Mouse (Mus musculus) right cerebral cortex, postnatal 25 days (tissue): ENCODE data around the gene Zbtb6.

Experiments
- DNase-seq: peaks from one replicate; pipeline ENCODE4 v3.0.0; 2022

Zbtb6 gene

DNA sequence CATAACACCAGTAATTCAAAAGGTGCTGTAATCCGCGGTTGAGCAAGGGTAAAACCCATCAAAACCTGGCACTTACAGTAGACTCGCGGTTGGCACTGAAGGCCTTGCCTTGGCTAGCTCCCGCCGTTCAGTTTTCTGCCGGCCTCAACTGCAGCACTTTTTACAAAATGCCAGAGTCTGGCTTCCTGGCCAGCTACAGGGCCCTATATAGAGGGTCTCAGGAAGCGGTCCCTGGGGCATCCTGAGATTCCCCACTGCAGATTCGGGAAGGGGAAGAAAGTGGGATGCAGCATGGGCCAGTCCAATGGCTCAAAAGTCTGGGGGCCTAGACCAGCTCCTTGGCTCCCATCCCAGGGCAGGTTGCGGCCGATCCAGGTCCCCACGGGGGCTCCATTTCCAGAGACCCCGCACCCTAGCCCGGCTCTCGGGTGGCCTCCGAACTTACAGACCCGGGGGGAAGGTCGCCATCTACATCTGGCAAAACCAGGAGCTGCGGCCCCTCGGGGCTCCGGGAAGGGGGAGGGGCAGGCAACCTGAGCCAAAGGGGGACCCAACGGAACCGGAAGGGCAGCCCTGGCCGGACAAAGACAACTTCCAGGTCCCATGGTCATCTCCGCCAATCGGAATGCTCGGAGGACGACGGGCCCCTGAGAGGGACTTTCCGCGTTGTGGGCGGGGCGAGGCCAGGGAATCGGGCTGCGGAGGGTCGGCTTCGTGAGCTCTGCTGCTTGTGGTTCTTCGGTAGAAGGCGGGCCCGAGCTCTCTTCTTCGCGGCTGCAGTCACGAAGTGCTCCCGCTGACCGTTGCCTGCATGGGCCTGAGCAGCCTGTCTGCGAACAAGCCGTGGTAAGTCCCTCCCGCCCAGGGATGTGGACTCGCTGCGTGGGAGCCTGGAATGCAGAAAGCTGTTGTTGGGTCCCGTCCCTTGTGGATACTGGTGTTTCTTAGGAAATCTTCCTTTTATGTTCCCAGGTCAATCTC, at the start of gene Zbtb6, which contains the start of the genes Zbtb26 and Rabgap1:
TSS of gene Zbtb6 (minus strand) at position 561 of the 981 bp plus-strand sequence.
TSS of gene Zbtb26 (minus strand) at position 525 of the 981 bp plus-strand sequence.
TSS of gene Rabgap1 (plus strand) at position 669 of the 981 bp plus-strand sequence.
- peak; percentile 97 for DNase-seq

- no peak for DNase-seq
Observed at GRCm38 (mm10) chr2:37488956-37489355, 46.0 kb upstream of the Zbtb6 start.

DNA sequence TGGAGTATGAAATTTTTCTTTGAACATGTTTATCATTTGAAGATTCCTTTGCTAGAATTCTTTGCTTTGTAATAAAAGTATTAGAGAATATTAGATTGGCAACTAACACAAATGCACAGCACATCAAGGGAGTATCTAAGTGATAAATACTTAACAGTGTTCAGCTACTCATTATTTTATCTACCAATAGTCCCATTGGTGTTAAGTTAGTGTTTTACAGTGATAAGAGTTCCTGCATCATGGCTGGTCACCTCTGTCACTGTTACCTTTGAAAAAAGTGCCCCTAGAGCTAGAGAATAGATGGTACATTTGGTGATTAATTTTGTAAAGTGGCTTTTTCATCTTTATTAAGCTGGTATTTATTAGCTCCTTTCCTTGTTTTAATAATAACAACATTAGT, 43.4 kb upstream of the Zbtb6 start:
- no peak for DNase-seq

- DNase-seq: no peak
Observed at GRCm38 (mm10) chr2:37485370-37485769, 42.4 kb upstream of the Zbtb6 start.

DNA sequence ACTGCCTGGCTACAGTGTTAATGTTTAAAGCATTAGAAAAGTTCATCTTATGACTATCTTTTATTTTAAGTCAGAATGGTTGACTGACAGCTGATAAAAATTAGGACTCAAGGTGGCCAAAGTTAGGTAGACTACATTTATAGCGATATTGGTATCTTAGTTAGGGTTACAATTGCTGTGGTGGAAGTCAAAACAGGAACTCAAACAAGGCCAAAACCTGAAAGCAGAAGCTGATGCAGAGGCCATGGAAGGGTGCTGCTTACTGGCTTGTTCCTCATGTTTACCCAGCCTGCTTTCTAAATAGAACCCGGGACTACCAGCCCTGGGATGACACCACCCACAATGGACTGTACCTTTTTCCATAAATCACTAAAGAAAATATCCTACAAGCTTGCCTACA, 41.2 kb upstream of the Zbtb6 start:
- no peak for DNase-seq

DNA sequence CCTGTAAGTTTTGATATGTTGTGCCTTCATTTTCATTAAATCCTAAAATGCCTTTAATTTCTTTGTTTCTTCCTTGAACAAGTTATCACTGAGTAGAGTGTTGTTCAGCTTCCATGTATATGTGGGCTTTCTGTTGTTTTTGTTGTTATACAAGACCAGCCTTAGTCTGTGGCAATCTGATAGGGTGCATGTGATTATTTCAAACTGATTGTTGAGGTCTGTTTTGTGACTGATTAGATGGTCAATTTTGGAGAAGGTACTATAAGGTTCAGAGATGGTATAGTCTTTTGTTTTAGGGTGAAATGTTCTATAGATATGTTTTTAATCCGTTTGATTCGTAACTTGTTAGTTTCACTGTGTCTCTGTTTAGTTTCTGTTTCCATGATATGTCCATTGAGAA, 37.1 kb upstream of the Zbtb6 start:
- DNase-seq: no peak

GRCm38 (mm10) chr2:37479559-37479958, 36.6 kb upstream of the Zbtb6 start:
- DNase-seq: no peak

- DNase-seq: no peak
Observed at GRCm38 (mm10) chr2:37466266-37466665, 23.3 kb upstream of the Zbtb6 start.

- no peak for DNase-seq
Observed at GRCm38 (mm10) chr2:37460707-37461106, 17.7 kb upstream of the Zbtb6 start.

GRCm38 (mm10) chr2:37452376-37452760, 9.4 kb upstream of the Zbtb6 start:
- DNase-seq: no peak

DNA sequence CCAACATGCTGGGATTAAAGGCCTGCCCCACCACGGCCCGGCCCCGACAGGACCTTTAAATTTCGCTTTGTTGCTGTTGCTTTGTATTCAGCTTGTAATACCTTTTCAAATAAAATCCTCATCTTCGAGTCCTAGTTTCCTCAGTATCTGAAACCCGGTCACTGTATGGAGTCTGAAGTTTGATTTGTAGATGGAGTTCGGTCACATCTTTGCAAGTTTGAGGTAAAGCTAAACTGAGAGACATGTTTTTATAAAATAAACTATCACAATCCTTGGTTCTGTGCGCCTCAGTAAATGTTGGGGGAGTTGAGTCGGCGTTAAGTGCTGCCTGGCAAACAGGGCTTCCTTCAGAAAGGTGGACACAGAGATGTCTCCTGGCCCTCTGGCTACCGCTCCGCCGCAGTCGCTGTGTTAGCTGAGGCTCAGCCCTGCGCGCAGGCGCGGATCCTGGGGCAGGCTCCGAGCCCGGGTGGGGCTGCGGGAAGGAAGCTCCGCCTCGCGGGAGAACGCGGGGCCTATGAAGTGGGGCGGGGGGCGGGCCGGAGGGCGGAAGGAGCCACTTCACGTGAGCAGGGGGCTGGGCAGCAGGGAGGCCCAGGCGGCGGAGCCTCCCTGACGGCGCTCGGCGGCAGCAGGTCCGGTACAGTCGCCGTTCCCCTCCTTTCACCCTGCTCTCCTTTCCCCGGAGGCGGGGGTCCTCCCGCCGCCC, 8.8 kb upstream of the Zbtb6 start:
- DNase-seq: peak; percentile 92

- no peak for DNase-seq
Observed at GRCm38 (mm10) chr2:37431609-37432008, 11.4 kb downstream of the Zbtb6 start.

DNA sequence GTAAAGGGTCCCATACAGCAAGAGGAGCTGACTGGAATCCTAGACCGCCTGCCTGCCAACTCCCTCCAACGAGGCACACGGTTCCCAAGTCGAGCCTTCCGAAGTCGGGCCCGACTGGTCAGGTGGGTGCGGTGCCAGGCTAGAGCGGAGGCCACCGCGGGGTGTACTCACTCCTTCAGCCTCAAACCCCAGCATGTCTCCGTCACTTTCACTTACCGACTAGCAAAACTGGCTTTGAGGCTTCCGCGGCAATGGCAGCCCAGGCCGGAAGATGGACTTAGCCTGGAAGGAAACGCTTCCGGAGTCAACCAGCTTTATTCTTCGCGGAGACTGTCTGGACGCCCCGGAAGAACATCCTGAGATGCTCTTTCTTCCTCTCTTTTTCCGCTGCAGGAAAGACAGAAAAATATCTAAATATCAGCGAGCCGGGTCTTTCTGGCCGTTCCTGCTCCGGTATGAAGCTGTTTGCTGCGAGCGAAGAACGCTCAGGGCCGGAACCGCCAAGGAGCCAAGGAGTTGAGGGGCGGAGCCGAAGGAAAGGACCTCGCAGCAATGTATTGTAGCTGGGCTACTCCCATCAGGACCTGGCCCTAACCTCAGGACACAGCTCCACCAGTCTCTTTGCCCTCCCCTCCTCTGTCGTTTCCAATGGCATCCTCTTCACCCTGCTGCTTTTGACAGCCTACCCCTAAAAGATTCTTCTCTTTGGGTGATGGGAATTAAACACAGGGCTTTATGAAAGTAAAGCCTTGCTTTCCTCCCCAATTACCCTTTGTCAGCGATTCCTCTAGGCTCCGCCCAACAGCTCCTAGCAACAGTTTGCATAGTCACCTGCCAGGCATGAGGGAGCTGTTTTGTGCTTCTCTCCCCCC, 12.1 kb downstream of the Zbtb6 start:
- DNase-seq: peak; percentile 84

GRCm38 (mm10) chr2:37423671-37424070, 19.3 kb downstream of the Zbtb6 start:
- no peak for DNase-seq

GRCm38 (mm10) chr2:37422306-37423304, 20.4 kb downstream of the Zbtb6 start, which contains the start of gene Rc3h2:
Gene Rc3h2 (minus strand): TSS chr2:37422903.
- peak; percentile 94 for DNase-seq

DNA sequence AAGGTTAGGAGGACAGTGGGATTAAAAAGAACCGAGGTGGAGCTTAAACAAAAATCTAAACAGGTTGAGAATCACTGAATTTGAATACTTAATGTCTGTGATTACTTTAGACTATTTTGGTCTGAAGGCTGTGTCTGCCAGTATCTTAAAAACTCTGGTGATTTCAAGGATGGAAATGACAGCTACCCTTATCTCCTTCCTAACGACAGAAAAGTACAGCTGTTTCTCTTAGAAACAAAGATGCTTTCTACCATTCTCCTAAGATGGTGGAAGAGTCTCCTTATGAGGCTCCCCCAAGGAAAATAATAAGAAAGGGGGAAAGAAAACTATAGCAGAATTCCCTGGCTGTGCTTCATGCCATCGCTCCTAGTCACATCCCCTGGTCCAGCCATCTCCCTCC, 21.1 kb downstream of the Zbtb6 start:
- DNase-seq: no peak

- DNase-seq: no peak
Observed at GRCm38 (mm10) chr2:37395539-37395938, 47.4 kb downstream of the Zbtb6 start.

DNA sequence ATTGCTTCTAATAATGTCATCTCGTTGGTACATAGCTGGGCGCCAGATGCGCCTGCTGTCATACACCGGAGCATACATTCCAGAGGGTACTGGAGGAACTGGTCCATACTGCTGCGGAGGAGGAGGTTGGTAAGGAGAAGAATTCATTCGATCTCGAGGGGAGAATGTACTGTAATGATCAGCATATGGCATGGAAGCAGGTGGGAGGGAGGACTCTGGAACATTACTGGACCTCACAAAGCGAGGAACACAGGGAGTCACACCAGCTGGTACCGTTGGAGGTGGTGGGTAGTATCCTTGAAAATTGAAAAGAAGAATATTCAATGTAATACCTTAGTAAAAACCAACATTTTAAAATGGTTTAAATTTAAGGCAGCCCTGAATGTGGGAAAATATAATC, 60.0 kb downstream of the Zbtb6 start:
- no peak for DNase-seq

- DNase-seq: peak; percentile 17
Observed at GRCm38 (mm10) chr2:37380189-37380588, 62.8 kb downstream of the Zbtb6 start.

DNA sequence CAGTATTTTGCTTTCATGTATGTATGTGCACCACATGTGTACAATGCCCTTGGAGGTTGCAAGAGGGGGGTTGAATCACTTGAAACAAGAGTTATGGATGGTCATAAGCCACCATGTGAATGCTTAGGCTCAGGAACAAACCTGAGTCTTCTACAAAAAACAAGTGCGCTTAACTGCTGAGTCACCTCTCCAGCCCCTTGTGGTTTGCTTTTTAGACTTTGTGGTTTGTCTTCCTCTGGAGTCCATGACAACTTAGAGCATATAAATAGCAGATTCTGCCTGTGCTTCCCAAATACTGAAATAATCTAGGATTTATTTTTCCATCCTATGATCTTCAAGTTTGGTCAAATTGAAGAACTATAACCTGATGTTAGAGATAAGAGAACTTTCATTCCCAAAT, 67.0 kb downstream of the Zbtb6 start:
- no peak for DNase-seq
